Mouse (Mus musculus): ENCODE results near the gene Hif3a. TPM values are rescaled to one million over a fixed set of nuclear protein-coding genes. Genes with fewer than 3 reads are reported as not detected.

The Hif3a gene
- total and polyA plus RNA-seq, 2 experiments: 0.01 to 0.09 TPM

DNA sequence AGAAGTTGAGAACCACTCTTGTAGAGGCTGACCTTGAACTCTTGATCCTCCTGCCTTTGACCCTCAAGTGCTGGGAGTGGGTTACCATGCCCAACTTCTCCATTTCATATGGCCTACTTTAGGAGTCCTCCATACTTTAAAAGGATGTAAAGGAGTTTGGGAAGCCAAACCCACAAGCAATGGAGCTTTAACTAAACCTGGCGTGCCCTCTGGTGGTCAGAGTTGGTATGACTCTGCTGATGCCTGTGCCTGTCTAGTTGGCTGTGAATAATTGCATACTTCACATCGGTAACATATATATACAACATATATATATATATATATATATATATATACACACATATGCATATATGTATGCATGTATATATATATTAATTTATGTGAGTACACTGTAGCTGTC lies 4.2 kb upstream of the Hif3a start:
- peaks cover 5% of the 10 kb centered on the region; the same call in 1 of the 2 replicates for H3K27me3 ChIP-seq (ENCODE audit: control insufficient read depth, insufficient read depth, low read length)
- 2% methylated on average over 2 of the region's 2 CpGs for WGBS
- H3K27ac ChIP-seq (replicated peaks; ENCODE audit: insufficient read depth, low read depth, low read length): no peak overlapping the region
- no peaks in the 10 kb centered on the region for H3K36me3 ChIP-seq (ENCODE audit: control insufficient read depth, insufficient read depth, low read length)
- DNase-seq (ENCODE audit: extremely low read depth, low read depth, low spot score): peak; percentile 26
- H3K4me3 ChIP-seq (ENCODE audit: insufficient read depth, low read depth, low read length): no peak overlapping the region
- H3K9ac ChIP-seq (ENCODE audit: low read depth, low read length): no peak overlapping the region
- H3K4me1 ChIP-seq (ENCODE audit: control insufficient read depth, insufficient read depth, low read length): no peaks in the 10 kb centered on the region
- H3K79me2 ChIP-seq (ENCODE audit: control insufficient read depth, insufficient read depth, low read length): no peaks in the 10 kb centered on the region
- TF ChIP-seq POLR2A (IDR thresholded peaks at IDR 0.05; ENCODE audit: extremely low read depth, insufficient read depth, low read length) (no peak), CTCF (IDR thresholded peaks at IDR 0.05; ENCODE audit: low read depth, low read length) (peak; percentile 72; the same call in 1 of the 2 replicates)

- Histone ChIP-seq H3K9ac (ENCODE audit: low read depth, low read length) (no peak overlapping the region), H3K27me3 (ENCODE audit: control insufficient read depth, insufficient read depth, low read length) (peaks cover 5% of the 10 kb centered on the region; the same call in 1 of the 2 replicates), H3K79me2 (ENCODE audit: control insufficient read depth, insufficient read depth, low read length) (no peaks in the 10 kb centered on the region), H3K4me3 (ENCODE audit: insufficient read depth, low read depth, low read length) (no peak overlapping the region), H3K4me1 (ENCODE audit: control insufficient read depth, insufficient read depth, low read length) (no peaks in the 10 kb centered on the region), H3K36me3 (ENCODE audit: control insufficient read depth, insufficient read depth, low read length) (no peaks in the 10 kb centered on the region), H3K27ac (replicated peaks; ENCODE audit: insufficient read depth, low read depth, low read length) (no peak overlapping the region)
- 83% methylated on average over 9 of the region's 9 CpGs for WGBS
- TF ChIP-seq CTCF (IDR thresholded peaks at IDR 0.05; ENCODE audit: low read depth, low read length) (no peak), POLR2A (IDR thresholded peaks at IDR 0.05; ENCODE audit: extremely low read depth, insufficient read depth, low read length) (no peak)
- no peak for DNase-seq (ENCODE audit: extremely low read depth, low read depth, low spot score)
These were observed 3.4 kb upstream of the Hif3a start for GRCm38 (mm10) chr7:17065620-17066019.

GRCm38 (mm10) chr7:17062845-17063244 lies 618 bp upstream of the Hif3a start:
- Histone ChIP-seq H3K9ac (ENCODE audit: low read depth, low read length) (no peak overlapping the region), H3K4me3 (ENCODE audit: insufficient read depth, low read depth, low read length) (no peak overlapping the region), H3K36me3 (ENCODE audit: control insufficient read depth, insufficient read depth, low read length) (no peaks in the 10 kb centered on the region), H3K27ac (replicated peaks; ENCODE audit: insufficient read depth, low read depth, low read length) (no peak overlapping the region), H3K27me3 (ENCODE audit: control insufficient read depth, insufficient read depth, low read length) (peaks cover 5% of the 10 kb centered on the region; the same call in 1 of the 2 replicates), H3K79me2 (ENCODE audit: control insufficient read depth, insufficient read depth, low read length) (no peaks in the 10 kb centered on the region), H3K4me1 (ENCODE audit: control insufficient read depth, insufficient read depth, low read length) (peaks cover 5% of the 10 kb centered on the region; the same call in 1 of the 2 replicates)
- WGBS: 8% methylated on average over 11 of the region's 11 CpGs
- TF ChIP-seq CTCF (IDR thresholded peaks at IDR 0.05; ENCODE audit: low read depth, low read length) (no peak), POLR2A (IDR thresholded peaks at IDR 0.05; ENCODE audit: extremely low read depth, insufficient read depth, low read length) (no peak)
- no peak for DNase-seq (ENCODE audit: extremely low read depth, low read depth, low spot score)

GRCm38 (mm10) chr7:17060782-17061605 lies 1.2 kb downstream of the Hif3a start:
- DNase-seq (ENCODE audit: extremely low read depth, low read depth, low spot score): no peak
- Histone ChIP-seq H3K27me3 (ENCODE audit: control insufficient read depth, insufficient read depth, low read length) (peaks cover 7% of the 10 kb centered on the region; the same call in 1 of the 2 replicates), H3K4me3 (ENCODE audit: insufficient read depth, low read depth, low read length) (peak overlapping the region; percentile 33), H3K36me3 (ENCODE audit: control insufficient read depth, insufficient read depth, low read length) (no peaks in the 10 kb centered on the region), H3K9ac (ENCODE audit: low read depth, low read length) (no peak overlapping the region; the same call in 1 of the 2 replicates), H3K27ac (replicated peaks; ENCODE audit: insufficient read depth, low read depth, low read length) (peak overlapping the region; percentile 56; the same call in 1 of the 2 replicates), H3K79me2 (ENCODE audit: control insufficient read depth, insufficient read depth, low read length) (no peaks in the 10 kb centered on the region), H3K4me1 (ENCODE audit: control insufficient read depth, insufficient read depth, low read length) (peaks cover 5% of the 10 kb centered on the region; the same call in 1 of the 2 replicates)
- 65% methylated on average over 21 of the region's 22 CpGs for WGBS
- TF ChIP-seq POLR2A (IDR thresholded peaks at IDR 0.05; ENCODE audit: extremely low read depth, insufficient read depth, low read length) (no peak), CTCF (IDR thresholded peaks at IDR 0.05; ENCODE audit: low read depth, low read length) (peak; percentile 30; the same call in 1 of the 2 replicates)

DNA sequence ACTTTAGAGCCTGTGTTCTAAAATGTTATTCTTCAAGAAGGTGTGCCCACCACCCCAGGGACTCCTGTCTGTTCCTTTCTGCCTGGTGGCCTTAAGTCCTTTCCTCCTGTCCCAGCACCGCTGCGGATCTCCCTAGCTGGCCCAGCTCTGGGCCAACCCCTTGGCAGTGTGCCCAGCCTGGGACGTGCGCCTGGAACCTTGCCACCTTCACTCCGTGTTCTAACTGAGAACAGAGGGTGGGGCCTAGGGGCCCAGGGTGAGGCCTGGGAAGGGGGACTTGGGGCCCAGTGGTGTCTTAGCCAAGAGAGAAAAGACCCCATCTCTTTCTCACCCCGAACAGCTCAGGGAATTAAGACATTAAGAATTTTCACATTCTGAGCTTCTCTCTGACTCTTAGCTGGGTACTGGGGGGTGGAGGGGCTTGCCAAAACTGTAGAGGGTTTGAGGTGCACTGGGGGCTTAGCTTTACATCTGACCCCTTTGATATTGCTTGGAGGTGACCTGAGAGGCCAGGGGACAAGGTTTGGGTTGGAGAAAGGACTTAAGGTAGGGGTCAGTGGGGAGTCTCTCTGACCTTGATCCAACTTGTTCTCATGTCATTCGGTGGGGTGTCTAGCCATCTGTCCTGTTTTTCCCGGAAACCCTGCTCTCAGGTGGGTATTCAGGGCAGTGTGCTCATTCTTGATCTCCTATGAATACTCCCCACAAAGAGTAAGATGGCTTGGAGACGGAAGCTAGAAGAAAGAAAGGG lies 2.0 kb downstream of the Hif3a start:
- Histone ChIP-seq H3K27me3 (ENCODE audit: control insufficient read depth, insufficient read depth, low read length) (peaks cover 9% of the 10 kb centered on the region; the same call in 1 of the 2 replicates), H3K36me3 (ENCODE audit: control insufficient read depth, insufficient read depth, low read length) (no peaks in the 10 kb centered on the region), H3K79me2 (ENCODE audit: control insufficient read depth, insufficient read depth, low read length) (no peaks in the 10 kb centered on the region), H3K27ac (replicated peaks; ENCODE audit: insufficient read depth, low read depth, low read length) (peak overlapping the region; percentile 56), H3K4me1 (ENCODE audit: control insufficient read depth, insufficient read depth, low read length) (peaks cover 5% of the 10 kb centered on the region; the same call in 1 of the 2 replicates), H3K9ac (ENCODE audit: low read depth, low read length) (no peak overlapping the region; the same call in 1 of the 2 replicates), H3K4me3 (ENCODE audit: insufficient read depth, low read depth, low read length) (peak overlapping the region; percentile 33)
- TF ChIP-seq CTCF (IDR thresholded peaks at IDR 0.05; ENCODE audit: low read depth, low read length) (no peak), POLR2A (IDR thresholded peaks at IDR 0.05; ENCODE audit: extremely low read depth, insufficient read depth, low read length) (no peak)
- DNase-seq (ENCODE audit: extremely low read depth, low read depth, low spot score): peak; percentile 54
- WGBS: 19% methylated on average over 9 of the region's 9 CpGs

Measured in liver, adult 2 months (tissue).